Mouse (Mus musculus): ENCODE results near the gene Zbtb41. TPM values are rescaled to one million over a fixed set of nuclear protein-coding genes. Genes with fewer than 3 reads are reported as not detected.

Gene Zbtb41
- polyA plus RNA-seq (2012; rRNA removed): 0.32 and 0.48 TPM in 2 replicates

DNA sequence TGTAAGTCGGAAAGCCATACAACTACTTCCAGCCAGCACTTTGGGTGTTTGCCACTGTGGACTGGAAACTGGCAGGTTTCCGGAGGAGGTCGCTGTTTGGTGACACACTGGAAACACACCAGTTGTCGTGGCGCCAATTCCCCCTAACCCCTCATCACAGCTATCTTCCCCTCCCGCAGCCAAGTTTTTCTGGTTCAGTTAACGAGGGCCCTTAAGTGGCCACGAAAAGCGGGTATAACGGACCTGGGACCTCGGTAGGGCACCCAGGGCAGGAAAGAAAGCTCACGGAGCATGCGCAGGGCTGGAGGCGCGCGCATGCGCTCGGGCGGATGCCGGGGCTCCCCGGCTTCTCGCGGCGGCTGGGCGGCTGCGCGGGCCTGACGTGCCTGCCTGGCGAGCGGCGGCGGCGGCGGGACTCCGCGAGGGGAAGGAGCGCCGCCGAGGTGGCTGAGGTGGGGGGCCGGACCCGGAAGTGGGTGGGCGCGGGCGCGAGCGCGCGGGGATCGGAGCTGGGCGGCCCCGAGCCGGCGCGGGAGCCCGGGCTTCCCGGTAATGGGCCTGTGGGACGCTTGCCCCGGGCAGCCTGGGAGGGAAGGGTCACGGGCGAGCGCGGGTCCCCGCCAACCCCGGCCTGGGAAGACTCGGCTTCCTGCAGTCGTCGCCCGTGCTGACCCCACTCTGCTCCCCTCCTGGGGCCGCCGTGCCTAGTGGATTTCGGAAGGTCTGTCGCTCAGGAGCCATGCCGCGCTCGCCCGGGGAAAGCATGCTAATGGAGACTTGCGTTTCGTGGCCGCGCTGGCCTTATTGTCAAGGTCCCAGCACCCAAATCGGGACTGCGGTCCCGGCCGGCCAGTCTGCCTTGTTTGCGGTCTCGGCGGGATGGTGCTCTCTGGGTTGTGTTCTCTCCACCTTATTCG, at the start of gene Zbtb41:
Gene Zbtb41, plus strand, starts transcription at position 414 of the 917 bp plus-strand sequence.

DNA sequence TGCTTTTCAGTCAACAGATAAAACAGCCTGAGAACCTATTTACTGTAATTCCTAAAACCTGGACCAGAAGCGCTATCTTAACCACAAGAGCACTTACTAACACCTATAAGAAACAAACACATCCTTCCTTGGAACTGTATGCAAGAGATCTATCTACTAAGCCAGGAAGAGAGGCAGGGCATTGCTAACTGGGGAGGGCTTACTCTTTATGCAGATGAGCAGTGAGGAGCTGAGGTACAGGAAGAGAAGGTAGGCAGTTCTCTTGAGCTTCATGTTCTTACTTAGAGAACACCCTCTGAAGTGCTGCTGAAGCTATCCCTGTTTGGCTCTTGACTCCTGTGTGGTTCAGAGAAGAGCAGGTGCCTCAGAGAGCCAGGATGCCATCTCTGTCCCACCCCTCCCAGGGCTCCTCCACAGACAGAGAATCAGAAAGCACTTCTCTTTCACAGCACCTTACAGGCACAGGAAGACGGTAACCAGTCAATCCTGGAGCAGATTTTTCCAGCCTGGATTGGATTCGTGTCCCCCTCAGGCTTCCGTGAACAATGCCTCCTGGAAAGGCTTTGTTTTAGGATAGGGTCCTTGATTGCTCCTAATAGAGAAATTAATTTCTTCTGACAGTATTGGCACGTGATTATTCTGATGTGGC, 45.3 kb upstream of the Zbtb41 start, which contains the start of gene Crb1:
Gene Crb1, minus strand, starts transcription at position 463 of the 649 bp plus-strand sequence.

DNA sequence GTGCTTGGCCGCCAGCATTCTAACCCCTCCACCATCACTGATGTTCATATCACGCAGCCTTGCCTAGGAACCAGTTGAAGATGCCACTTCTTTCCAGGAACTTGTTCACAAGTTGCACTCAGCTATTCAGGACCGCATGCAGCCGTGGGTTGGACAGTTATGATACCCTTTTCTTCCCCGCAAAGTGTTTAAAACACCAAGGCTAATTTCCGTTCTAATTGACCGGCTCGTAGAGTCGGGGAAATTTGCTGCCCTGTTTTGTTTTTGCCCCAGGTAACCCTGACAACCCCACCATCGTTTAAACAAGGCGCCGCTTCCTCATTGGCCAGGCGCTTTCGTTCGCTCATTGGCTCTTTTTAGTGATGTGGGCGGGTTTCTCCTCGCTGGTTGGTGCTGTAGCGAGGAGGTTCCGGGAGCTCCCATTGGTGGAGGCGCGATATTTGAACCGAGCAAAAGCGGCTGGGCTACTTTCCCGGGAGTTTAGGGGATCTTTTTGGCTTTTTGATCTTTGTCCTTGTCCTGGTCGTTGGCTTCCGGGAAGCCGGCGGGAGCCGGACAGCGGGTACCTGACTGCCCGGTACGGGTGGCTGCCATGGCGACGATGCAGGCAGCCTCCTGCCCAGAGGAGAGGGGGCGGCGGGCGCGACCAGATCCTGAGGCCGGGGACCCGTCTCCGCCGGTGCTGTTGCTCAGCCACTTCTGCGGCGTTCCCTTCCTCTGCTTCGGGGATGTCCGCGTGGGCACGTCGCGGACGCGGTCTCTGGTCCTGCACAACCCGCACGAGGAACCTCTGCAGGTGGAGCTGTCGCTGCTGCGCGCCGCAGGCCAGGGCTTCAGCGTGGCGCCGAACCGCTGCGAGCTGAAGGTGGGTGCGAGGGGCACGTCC, 32.5 kb downstream of the Zbtb41 start, which contains the start of gene Aspm:
Gene Aspm, plus strand, starts transcription at position 433 of the 886 bp plus-strand sequence.

DNA sequence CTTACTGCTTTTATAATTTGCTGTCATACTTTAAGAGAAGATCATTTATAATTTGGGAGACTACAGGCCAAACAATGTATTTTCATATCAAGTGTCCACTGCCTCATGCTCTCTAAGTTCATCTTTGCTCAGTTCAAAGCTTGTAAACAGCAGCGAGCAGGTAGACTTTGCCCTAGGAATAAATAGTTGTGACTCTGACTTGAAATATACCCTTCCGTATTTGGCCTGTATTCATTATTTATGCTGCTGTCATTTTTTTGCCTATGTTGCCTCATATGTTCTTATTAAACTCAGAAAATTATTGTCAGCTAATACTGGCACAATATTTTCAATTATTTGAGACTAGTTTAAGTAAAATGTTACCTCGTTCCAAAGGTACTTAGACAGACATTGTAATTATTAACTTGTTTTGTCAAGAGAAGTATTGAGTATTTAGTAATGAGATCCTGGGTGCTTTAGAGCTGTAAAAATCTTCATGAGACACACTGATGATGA, 79.2 kb downstream of the Zbtb41 start, which contains the start of gene F13b:
Gene F13b, plus strand, starts transcription at position 445 of the 495 bp plus-strand sequence.

Other genes starting within 250 kb of the Zbtb41 start
- not detected in 2 replicates for gene Crb1, start 45.2 kb upstream of the Zbtb41 start, polyA plus RNA-seq (2012; rRNA removed)
- gene Aspm, start 32.5 kb downstream of the Zbtb41 start, polyA plus RNA-seq (2012; rRNA removed): 0.11 and 0.14 TPM in 2 replicates
- gene F13b, start 79.4 kb downstream of the Zbtb41 start, polyA plus RNA-seq (2012; rRNA removed): not detected in 2 replicates
- not detected in 2 replicates for gene Cfhr1, start 138.0 kb downstream of the Zbtb41 start, polyA plus RNA-seq (2012; rRNA removed)